Mouse (Mus musculus): ENCODE measurements around the gene Cdh18.

Cdh18 gene

DNA sequence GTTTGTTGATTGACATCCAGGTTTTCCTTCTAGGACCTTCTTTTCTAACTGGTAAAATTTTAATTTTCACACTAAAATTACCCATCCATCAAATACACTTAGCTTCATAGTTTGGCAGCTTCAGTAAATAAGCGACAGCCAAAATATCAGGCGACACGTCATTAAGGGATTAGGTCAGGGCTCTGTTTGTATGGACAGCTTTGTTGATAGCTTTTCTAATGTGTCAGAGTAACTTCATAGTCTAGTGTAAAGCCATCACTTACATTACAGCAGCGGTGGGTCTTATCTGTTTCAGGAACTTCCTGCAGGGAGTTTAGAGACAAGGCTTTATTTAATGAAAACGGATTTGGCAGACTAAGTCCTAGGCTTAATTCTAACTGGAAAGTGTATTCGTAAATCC, 904.5 kb downstream of the Cdh18 start:
- in situ Hi-C loops (cut with MboI, MseI), result no loop called here

- in situ Hi-C loops (cut with MboI, MseI), result no loop called here
These were observed 906.5 kb downstream of the Cdh18 start for GRCm38 (mm10) chr15:23455344-23455743.

- in situ Hi-C loops (cut with MboI, MseI), result no loop called here
These were observed 908.6 kb downstream of the Cdh18 start for GRCm38 (mm10) chr15:23457401-23457800.

- in situ Hi-C loops (cut with MboI, MseI), result no loop called here
These were observed 922.0 kb downstream of the Cdh18 start for GRCm38 (mm10) chr15:23470527-23471475.

DNA sequence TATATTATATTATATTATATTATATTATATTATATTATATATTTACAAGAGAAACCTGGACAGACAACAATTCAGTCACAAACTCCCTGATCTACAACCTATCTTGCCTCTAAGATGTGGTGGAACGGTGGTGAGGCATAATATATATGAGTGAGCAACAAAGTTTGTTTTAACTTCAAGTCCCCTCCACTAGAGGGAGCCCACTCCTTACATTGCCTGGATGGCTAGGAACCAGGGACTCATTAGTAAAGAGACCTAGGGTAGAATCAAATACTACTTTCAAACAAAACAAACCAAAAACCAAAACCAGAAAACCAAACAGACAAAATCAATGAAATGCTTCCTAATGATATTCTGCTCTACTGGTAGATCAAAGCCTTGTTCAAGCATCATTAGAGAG, 937.5 kb downstream of the Cdh18 start:
- in situ Hi-C loops (cut with MboI, MseI), result loop anchor here (25.0 kb wide), 1 partner anchor 1851 kb away; no protein-coding TSS in a partner anchor

GRCm38 (mm10) chr15:23506480-23506879, 957.7 kb downstream of the Cdh18 start:
- in situ Hi-C loops (cut with MboI, MseI), result no loop called here

DNA sequence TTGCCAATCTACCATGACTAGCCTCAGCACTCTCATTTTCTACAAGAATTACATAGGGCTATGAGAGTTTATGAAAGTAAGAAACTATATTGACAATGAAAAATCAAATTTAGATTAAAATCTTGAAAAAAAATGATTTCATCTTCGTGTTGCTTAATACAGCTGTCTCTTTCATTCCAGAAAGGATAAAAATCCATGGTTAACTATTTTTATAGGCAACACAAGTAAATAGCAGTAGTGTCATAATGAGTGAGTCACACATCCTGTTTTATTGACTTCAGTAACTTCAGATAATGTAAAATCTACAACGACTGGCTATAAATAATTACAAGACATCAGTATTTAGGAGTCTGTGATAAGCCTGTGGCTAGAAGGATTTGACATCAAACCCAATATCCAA, 960.9 kb downstream of the Cdh18 start:
- in situ Hi-C loops (cut with MboI, MseI), result no loop called here

DNA sequence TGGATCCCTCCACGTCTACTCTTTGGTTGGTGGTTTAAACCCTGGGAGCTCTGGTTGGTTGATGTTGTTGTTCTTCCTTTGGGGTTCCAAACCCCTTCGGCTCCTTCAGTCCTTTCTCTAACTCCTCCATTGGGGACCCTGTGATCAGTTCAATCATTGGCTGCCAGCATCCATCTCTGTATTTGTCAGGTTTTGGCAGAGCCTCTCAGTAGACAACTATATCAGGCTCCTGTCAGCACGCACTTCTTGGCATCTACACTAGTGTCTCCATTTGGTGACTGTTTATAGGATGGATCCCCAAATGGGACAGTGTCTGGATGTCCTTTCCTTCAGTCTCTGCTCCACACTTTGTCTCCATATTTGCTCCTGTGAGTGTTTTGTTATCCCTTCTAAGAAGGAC, 967.0 kb downstream of the Cdh18 start:
- in situ Hi-C loops (cut with MboI, MseI), result no loop called here

GRCm38 (mm10) chr15:23518079-23518478, 969.3 kb downstream of the Cdh18 start:
- in situ Hi-C loops (cut with MboI, MseI), result no loop called here

Data from regulatory T cell (primary cell).